Mouse (Mus musculus) liver, postnatal 0 days (tissue): ENCODE data around the gene Npsr1. TPM values are rescaled to one million over a fixed set of nuclear protein-coding genes. Genes with fewer than 3 reads are reported as not detected.

ENCODE experiments used
- ATAC-seq: fragments of 200-750 bp; cut with Nextera tagmentation; 2 replicates; pipeline ENCODE4 v1.8.0; 2017; ENCODE audit warnings: mild to moderate bottlenecking, moderate library complexity
- DNase-seq: peaks from one replicate; pipeline ENCODE4 v3.0.0-alpha.2; 2016
- H3K27ac ChIP-seq: fragments of 300-500 bp; sonication (generic); 2 replicates; pipeline ENCODE4 v1.5.1; 2014; ENCODE audit warnings: antibody characterized with exemption, moderate library complexity, mild to moderate bottlenecking, low read depth
- H3K27me3 ChIP-seq: fragments of 300-500 bp; sonication (generic); 2 replicates; pipeline ENCODE4 v1.6.1; 2014; ENCODE audit warnings: low read length, control low read depth, mixed read lengths; ENCODE audit not compliant: insufficient read depth
- H3K36me3 ChIP-seq: fragments of 300-500 bp; sonication (generic); replicated peaks from 2 replicates; pipeline ENCODE4 v1.6.1; 2014; ENCODE audit warnings: mild to moderate bottlenecking, control low read depth, low read length, moderate library complexity, mixed read lengths; ENCODE audit not compliant: insufficient read depth
- H3K4me1 ChIP-seq: fragments of 300-500 bp; sonication (generic); 2 replicates; pipeline ENCODE4 v1.6.1; 2014; ENCODE audit warnings: antibody characterized with exemption, mild to moderate bottlenecking, control low read depth; ENCODE audit not compliant: insufficient read depth
- H3K4me2 ChIP-seq: fragments of 300-500 bp; sonication (generic); 2 replicates; pipeline ENCODE4 v1.6.1; 2014; ENCODE audit warnings: low read depth, mild to moderate bottlenecking, low read length, moderate library complexity, mixed read lengths
- H3K4me3 ChIP-seq: fragments of 300-500 bp; sonication (generic); 2 replicates; pipeline ENCODE4 v1.5.1; 2014; ENCODE audit warnings: low read depth, low read length
- H3K9ac ChIP-seq: fragments of 300-500 bp; sonication (generic); replicated peaks from 2 replicates; pipeline ENCODE4 v1.6.1; 2014; ENCODE audit warnings: mild to moderate bottlenecking, moderate library complexity
- H3K9me3 ChIP-seq: fragments of 300-500 bp; sonication (generic); 2 replicates; pipeline ENCODE4 v1.6.1; 2016; ENCODE audit warnings: mild to moderate bottlenecking, control low read depth, low read length, mixed read lengths
- CTCF ChIP-seq: sonication (generic); IDR thresholded peaks from 2 replicates; pipeline ENCODE4 v1.5.1; 2016; ENCODE audit warnings: antibody characterized with exemption, low read depth
- EP300 ChIP-seq: IDR thresholded peaks from 2 replicates; pipeline ENCODE4 v1.6.1; 2016; ENCODE audit warnings: antibody characterized with exemption, low read depth, mild to moderate bottlenecking
- WGBS: fragments of 180-500 bp; shearing (Covaris S2); extraction: QIAGEN DNeasy Blood & Tissue Kit; methylation state at CpG from one replicate; pipeline ENCODE4 v1.1.7; 2014; ENCODE audit not compliant: insufficient replicate concordance; 5-methylcytosine and 5-hydroxymethylcytosine counted together
- polyA plus RNA-seq: library from polyadenylated mRNA; unstranded; fragments of >200 nt; fragmentation: Nextera tagmentation; extraction: Ambion mirVana; gene quantifications from 2 replicates; pipeline ENCODE4 v1.2.1, GENCODE M21; 2015

Npsr1 gene
- polyA plus RNA-seq, 1 experiment from 2014 or later: not detected

GRCm38 (mm10) chr9:24282617-24283016 lies 184.8 kb downstream of the Npsr1 start:
- WGBS: 79% methylated on average over 3 of the region's 3 CpGs
- Histone ChIP-seq H3K4me1 (0 out of 2 replicates have a peak, but pooled peaks cover 3% of the 10 kb centered on the region), H3K27me3 (no peaks in the 10 kb centered on the region), H3K9me3 (no peaks in the 10 kb centered on the region), H3K27ac (no peak overlapping the region), H3K4me3 (no peak overlapping the region), H3K36me3 (no peaks in the 10 kb centered on the region), H3K9ac (no peak overlapping the region), H3K4me2 (no peak overlapping the region)
- no peak for TF ChIP-seq CTCF
- no peak for TF ChIP-seq EP300
- ATAC-seq: no peak
- no peak for DNase-seq

GRCm38 (mm10) chr9:24283071-24283470 lies 185.3 kb downstream of the Npsr1 start:
- H3K4me3 ChIP-seq: no peak overlapping the region
- TF ChIP-seq CTCF (no peak), EP300 (no peak)

GRCm38 (mm10) chr9:24283536-24283935 lies 185.7 kb downstream of the Npsr1 start:
- no peaks in the 10 kb centered on the region for H3K36me3 ChIP-seq
- H3K9ac ChIP-seq: no peak overlapping the region
- no peaks in the 10 kb centered on the region for H3K9me3 ChIP-seq
- ATAC-seq: no peak
- no peak for DNase-seq
- 0 out of 2 replicates have a peak, but pooled peaks cover 3% of the 10 kb centered on the region for H3K4me1 ChIP-seq
- no peak for TF ChIP-seq EP300
- TF ChIP-seq CTCF: no peak
- no peak overlapping the region for H3K4me2 ChIP-seq
- no peak overlapping the region for H3K4me3 ChIP-seq
- H3K27me3 ChIP-seq: no peaks in the 10 kb centered on the region
- no peak overlapping the region for H3K27ac ChIP-seq

More at GRCm38 (mm10) chr9:24283071-24283470, 185.3 kb downstream of the Npsr1 start:
- Histone ChIP-seq H3K4me1 (0 out of 2 replicates have a peak, but pooled peaks cover 3% of the 10 kb centered on the region), H3K4me2 (no peak overlapping the region), H3K9me3 (no peaks in the 10 kb centered on the region), H3K36me3 (no peaks in the 10 kb centered on the region), H3K27me3 (no peaks in the 10 kb centered on the region), H3K27ac (no peak overlapping the region), H3K9ac (no peak overlapping the region)
- DNase-seq: no peak
- 49% methylated on average over 2 of the region's 2 CpGs for WGBS
- ATAC-seq: no peak

GRCm38 (mm10) chr9:24284239-24285084 lies 186.7 kb downstream of the Npsr1 start:
- 68% methylated on average over 5 of the region's 5 CpGs for WGBS
- Histone ChIP-seq H3K4me3 (no peak overlapping the region), H3K36me3 (no peaks in the 10 kb centered on the region), H3K4me2 (no peak overlapping the region), H3K9me3 (no peaks in the 10 kb centered on the region), H3K9ac (no peak overlapping the region), H3K27me3 (no peaks in the 10 kb centered on the region), H3K4me1 (0 out of 2 replicates have a peak, but pooled peaks cover 3% of the 10 kb centered on the region), H3K27ac (0 out of 2 replicates have a peak overlapping the region, but pooled peaks have one; percentile 12)
- TF ChIP-seq EP300 (peak; percentile 39; the same call in 1 of the 2 replicates), CTCF (no peak)
- ATAC-seq (no peak), DNase-seq (no peak)

GRCm38 (mm10) chr9:24285419-24285818 lies 187.6 kb downstream of the Npsr1 start:
- Histone ChIP-seq H3K9me3 (no peaks in the 10 kb centered on the region), H3K4me2 (no peak overlapping the region)
- 86% methylated on average over 5 of the region's 5 CpGs for WGBS

GRCm38 (mm10) chr9:24291385-24291784 lies 193.6 kb downstream of the Npsr1 start:
- no peaks in the 10 kb centered on the region for H3K4me1 ChIP-seq
- no peak for ATAC-seq
- no peak for DNase-seq
- H3K27ac ChIP-seq: no peak overlapping the region
- H3K9me3 ChIP-seq: no peaks in the 10 kb centered on the region
- TF ChIP-seq EP300: no peak
- no peak for TF ChIP-seq CTCF
- 0 out of 2 replicates have a peak overlapping the region, but pooled peaks have one; percentile 1 for H3K4me2 ChIP-seq
- WGBS: 38% methylated on average over 6 of the region's 6 CpGs
- no peaks in the 10 kb centered on the region for H3K27me3 ChIP-seq
- H3K9ac ChIP-seq: no peak overlapping the region
- H3K4me3 ChIP-seq: no peak overlapping the region
- no peaks in the 10 kb centered on the region for H3K36me3 ChIP-seq

More at GRCm38 (mm10) chr9:24285419-24285818, 187.6 kb downstream of the Npsr1 start:
- DNase-seq: no peak
- H3K4me3 ChIP-seq: no peak overlapping the region
- H3K27me3 ChIP-seq: no peaks in the 10 kb centered on the region
- H3K9ac ChIP-seq: no peak overlapping the region
- no peaks in the 10 kb centered on the region for H3K36me3 ChIP-seq
- 0 out of 2 replicates have a peak, but pooled peaks cover 3% of the 10 kb centered on the region for H3K4me1 ChIP-seq
- H3K27ac ChIP-seq: no peak overlapping the region
- TF ChIP-seq EP300 (no peak), CTCF (no peak)
- no peak for ATAC-seq
